Mouse (Mus musculus) myocyte (in vitro differentiated cells): ENCODE results near the gene Adk.

ENCODE experiments used
- CEBPB ChIP-seq: IDR thresholded peaks from 2 replicates; pipeline ENCODE4 v1.6.1; 2011; ENCODE audit warnings: mild to moderate bottlenecking, moderate library complexity; ENCODE audit not compliant: poor library complexity, insufficient read depth, severe bottlenecking
- E2F4 ChIP-seq: IDR thresholded peaks from one replicate; pipeline ENCODE4 v1.6.1; 2011; ENCODE audit warnings: mild to moderate bottlenecking, control low read depth, moderate library complexity; ENCODE audit not compliant: insufficient read depth
- MAX ChIP-seq: IDR thresholded peaks from one replicate; pipeline ENCODE4 v1.6.1; 2011; ENCODE audit warnings: low read depth, mild to moderate bottlenecking, control low read depth
- MYOD1 ChIP-seq, 3 experiments: IDR thresholded peaks; one replicate each; pipeline ENCODE4 v1.6.1; 2011; ENCODE audit warnings: control low read depth in 2 of 3, low read depth in 2 of 3, mild to moderate bottlenecking in 2 of 3, moderate library complexity in 1 of 3; ENCODE audit not compliant: insufficient read length in 2 of 3, control insufficient read depth in 1 of 3
- MYOG ChIP-seq, 3 experiments: IDR thresholded peaks; one replicate each; pipeline ENCODE4 v1.6.1; 2011; ENCODE audit warnings: control low read depth in 2 of 3, low read depth in 2 of 3, mild to moderate bottlenecking in 2 of 3; ENCODE audit not compliant: insufficient read length in 2 of 3, control insufficient read depth in 1 of 3, insufficient read depth in 1 of 3
- POLR2A ChIP-seq: IDR thresholded peaks from one replicate; pipeline ENCODE4 v1.6.1; 2011; ENCODE audit warnings: low read depth, mild to moderate bottlenecking, control low read depth, moderate library complexity; ENCODE audit not compliant: insufficient read length
- POLR2AphosphoS2 ChIP-seq: IDR thresholded peaks from one replicate; pipeline ENCODE4 v1.6.1; 2011; ENCODE audit warnings: low read depth, control low read depth; ENCODE audit not compliant: insufficient read length
- REST ChIP-seq: IDR thresholded peaks from one replicate; pipeline ENCODE4 v1.6.1; 2011; ENCODE audit warnings: mild to moderate bottlenecking, control low read depth, moderate library complexity; ENCODE audit not compliant: insufficient read depth, insufficient read length
- SRF ChIP-seq: IDR thresholded peaks from one replicate; pipeline ENCODE4 v1.6.1; 2011; ENCODE audit warnings: low read depth; ENCODE audit not compliant: control insufficient read depth, insufficient read length
- TCF12 ChIP-seq: IDR thresholded peaks from one replicate; pipeline ENCODE4 v1.6.1; 2011; ENCODE audit warnings: mild to moderate bottlenecking, control low read depth; ENCODE audit not compliant: poor library complexity, insufficient read depth, severe bottlenecking
- TCF3 ChIP-seq: IDR thresholded peaks from one replicate; pipeline ENCODE4 v1.6.1; 2011; ENCODE audit warnings: low read depth, control low read depth; ENCODE audit not compliant: insufficient read length

- TF ChIP-seq MYOG (IDR thresholded peaks at IDR 0.05; ENCODE audit: control insufficient read depth in 1 of 3, insufficient read depth in 1 of 3, insufficient read length in 2 of 3, low read depth in 2 of 3) (no peak), TCF12 (no peak), MYOD1 (IDR thresholded peaks at IDR 0.05; ENCODE audit: control insufficient read depth in 1 of 3, insufficient read length in 2 of 3, low read depth in 2 of 3) (no peak), MAX (no peak), POLR2A (no peak), CEBPB (no peak), REST (no peak), SRF (no peak), TCF3 (no peak), E2F4 (no peak), POLR2AphosphoS2 (no peak)
Observed at GRCm38 (mm10) chr14:21047840-21048239, 4.5 kb upstream of the Adk start.
